Mouse (Mus musculus) cortical plate, adult 2 months (tissue): Measurements from ENCODE around the gene Mlxipl. TPM values are rescaled to one million over a fixed set of nuclear protein-coding genes. Genes with fewer than 3 reads are reported as not detected.

Experiments
- H3K27ac ChIP-seq: fragments of 200-500 bp; 2 replicates; pipeline ENCODE4 v1.5.1; 2012; ENCODE audit warnings: low read length, control low read depth, inconsistent platforms; ENCODE audit not compliant: insufficient read depth
- H3K4me1 ChIP-seq: fragments of 200-500 bp; 2 replicates; pipeline ENCODE4 v1.6.1; 2011; ENCODE audit warnings: low read length; ENCODE audit not compliant: control insufficient read depth, insufficient read depth
- H3K4me3 ChIP-seq: fragments of 200-500 bp; 2 replicates; pipeline ENCODE4 v1.5.1; 2011; ENCODE audit warnings: mild to moderate bottlenecking, low read length, control low read depth; ENCODE audit not compliant: insufficient read depth
- CTCF ChIP-seq: fragments of 200-500 bp; IDR thresholded peaks from 2 replicates; pipeline ENCODE4 v1.5.1; 2011; ENCODE audit warnings: mild to moderate bottlenecking, control low read depth, low read length; ENCODE audit not compliant: insufficient read depth; ENCODE audit errors: extremely low read depth
- POLR2A ChIP-seq: fragments of 200-500 bp; IDR thresholded peaks from 2 replicates; pipeline ENCODE4 v1.6.1; 2011; ENCODE audit warnings: mild to moderate bottlenecking, low read length, control low read depth; ENCODE audit not compliant: insufficient read depth; ENCODE audit errors: extremely low read depth
- polyA plus RNA-seq: library from polyadenylated mRNA; depleted of rRNA; stranded (reverse); fragments of >200 nt; gene quantifications from 2 replicates; pipeline ENCODE4 v1.2.3, GENCODE M21; 2012

Gene Mlxipl
- polyA plus RNA-seq, 1 experiment = 4.2 TPM

- H3K4me3 ChIP-seq = no peak overlapping the region
- TF ChIP-seq CTCF (no peak), POLR2A (no peak)
- no peak overlapping the region for H3K27ac ChIP-seq
- H3K4me1 ChIP-seq = peaks cover 5% of the 10 kb centered on the region; the same call in 1 of the 2 replicates
Observed at GRCm38 (mm10) chr5:135166909-135167308, 77.2 kb downstream of the Mlxipl start.

- no peak overlapping the region for H3K27ac ChIP-seq
Observed at GRCm38 (mm10) chr5:135167469-135167868, 77.8 kb downstream of the Mlxipl start.

DNA sequence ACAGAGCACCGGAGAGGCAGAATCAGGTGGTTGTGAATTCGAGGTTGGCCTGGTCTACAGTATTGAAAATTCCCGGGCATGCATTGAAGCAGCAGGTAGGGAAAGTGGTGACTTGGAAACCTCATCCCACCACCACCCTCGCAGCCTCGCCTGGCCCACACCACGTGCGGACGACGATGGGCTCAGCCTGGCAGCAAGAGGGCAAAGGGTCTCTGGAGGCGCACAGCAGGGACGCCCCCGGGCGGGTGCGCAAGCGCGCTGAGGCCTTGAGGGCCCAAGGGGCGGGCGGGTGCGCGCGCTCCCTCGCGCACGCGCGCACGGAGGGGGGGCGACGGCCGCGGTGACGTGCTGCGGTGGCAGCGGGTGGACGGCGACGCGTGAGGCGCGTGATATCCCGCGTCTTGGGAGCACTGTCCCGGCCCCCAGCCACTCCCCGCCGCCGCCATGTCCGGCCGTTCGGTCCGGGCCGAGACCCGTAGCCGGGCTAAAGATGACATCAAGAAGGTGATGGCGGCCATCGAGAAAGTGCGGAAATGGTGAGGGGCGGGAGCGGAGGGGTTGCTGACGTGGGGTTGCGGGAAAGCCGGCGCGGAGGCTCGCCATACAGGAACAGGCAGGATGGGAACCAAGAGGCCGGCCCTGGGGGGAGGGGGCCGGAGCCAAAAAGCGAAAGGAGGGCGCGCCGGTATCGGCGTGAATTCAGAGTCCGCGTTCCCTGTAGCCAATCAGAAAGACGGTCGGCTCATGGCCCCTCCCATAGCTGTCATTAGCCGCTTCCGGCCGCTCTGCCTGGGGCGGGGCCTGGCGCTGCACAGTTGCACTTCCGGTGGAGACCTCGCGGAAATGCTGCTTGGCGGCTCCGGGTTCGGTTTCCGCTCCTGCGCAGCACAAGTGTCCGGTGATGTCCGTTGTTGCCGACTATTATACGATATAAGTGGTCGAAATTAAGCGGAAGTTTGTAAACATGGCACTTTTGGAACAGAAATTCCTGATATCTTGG, 78.7 kb downstream of the Mlxipl start, which contains the start of gene Bcl7b:
TSS of gene Bcl7b (plus strand) at position 221 of the 1,000 bp plus-strand sequence.
- H3K27ac ChIP-seq = peak within 1 kb of the TSS; percentile 98
- TF ChIP-seq CTCF (no peak), POLR2A (peak; percentile 69)
- peaks cover 5% of the 10 kb centered on the region; the same call in 1 of the 2 replicates for H3K4me1 ChIP-seq
- H3K4me3 ChIP-seq = peak within 1 kb of the TSS; percentile 58

More at GRCm38 (mm10) chr5:135167469-135167868, 77.8 kb downstream of the Mlxipl start:
- TF ChIP-seq CTCF (no peak), POLR2A (no peak)
- peaks cover 5% of the 10 kb centered on the region; the same call in 1 of the 2 replicates for H3K4me1 ChIP-seq
- no peak overlapping the region; the same call in 1 of the 2 replicates for H3K4me3 ChIP-seq

DNA sequence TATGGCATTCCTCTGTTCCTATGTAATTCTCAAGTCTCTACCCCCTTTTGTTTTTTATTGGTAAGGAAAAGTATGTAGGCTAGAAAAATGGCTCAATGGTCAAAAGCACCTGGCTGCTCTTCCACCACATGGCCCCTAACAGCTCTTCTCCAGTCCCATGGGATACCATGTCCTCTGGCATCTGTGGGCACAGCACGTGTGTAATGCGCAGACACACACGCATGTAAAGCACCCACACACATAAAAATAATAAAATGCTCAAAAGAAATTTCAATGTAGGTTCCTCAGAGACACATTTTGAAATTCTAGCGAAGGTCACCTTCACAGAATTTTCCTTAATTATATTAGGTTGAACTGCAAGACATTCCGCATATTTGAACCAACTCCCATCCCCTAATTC, 79.8 kb downstream of the Mlxipl start:
- Histone ChIP-seq H3K27ac (no peak overlapping the region), H3K4me1 (peaks cover 5% of the 10 kb centered on the region; the same call in 1 of the 2 replicates), H3K4me3 (peak overlapping the region; percentile 58)
- TF ChIP-seq CTCF = no peak
- no peak for TF ChIP-seq POLR2A

- Histone ChIP-seq H3K27ac (no peak overlapping the region), H3K4me3 (no peak overlapping the region), H3K4me1 (peaks cover 8% of the 10 kb centered on the region)
- TF ChIP-seq POLR2A (no peak), CTCF (no peak)
Observed at GRCm38 (mm10) chr5:135171688-135172220, 82.1 kb downstream of the Mlxipl start.

DNA sequence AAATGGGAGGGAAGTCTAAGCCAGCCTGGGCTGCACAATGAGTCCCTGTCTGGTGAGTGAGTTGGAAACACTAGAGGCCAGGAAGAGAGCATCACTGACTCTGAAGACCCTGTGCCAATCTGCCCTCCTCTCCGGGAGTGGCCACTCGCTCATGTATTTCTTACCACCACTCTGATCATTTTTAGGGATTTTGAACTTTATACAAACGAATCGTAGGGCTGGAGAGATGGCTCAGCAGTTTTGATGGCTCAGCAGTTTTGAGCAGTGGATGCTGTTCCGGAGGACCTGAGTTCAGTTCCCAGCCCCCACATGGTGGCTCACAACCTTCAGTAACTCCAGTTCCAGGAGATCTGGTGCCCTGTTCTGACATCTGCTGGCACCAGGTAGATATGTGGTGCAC, 83.3 kb downstream of the Mlxipl start:
- Histone ChIP-seq H3K4me3 (no peak overlapping the region), H3K4me1 (peaks cover 8% of the 10 kb centered on the region), H3K27ac (no peak overlapping the region)
- TF ChIP-seq CTCF = no peak
- no peak for TF ChIP-seq POLR2A

DNA sequence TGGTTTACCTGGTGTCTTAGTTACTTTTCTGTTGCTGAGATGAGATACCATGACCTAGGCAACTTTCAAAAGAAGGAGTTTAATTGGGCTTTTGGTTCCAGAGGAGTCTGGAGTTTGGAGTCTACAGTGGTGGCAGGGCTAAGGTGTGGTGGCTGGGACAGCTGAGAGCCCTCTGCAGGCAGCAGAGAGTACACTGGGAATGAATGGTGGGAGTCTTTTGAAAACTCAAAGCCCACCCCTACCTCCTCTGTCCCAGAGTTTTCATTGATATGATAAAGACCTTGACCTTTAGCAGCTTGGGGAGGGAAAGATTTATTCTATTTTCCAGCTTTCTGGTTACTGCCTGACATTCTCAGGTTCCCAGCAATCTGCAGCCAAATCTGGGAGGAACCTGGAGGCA, 85.4 kb downstream of the Mlxipl start:
- peaks cover 5% of the 10 kb centered on the region for H3K4me1 ChIP-seq
- H3K4me3 ChIP-seq = no peak overlapping the region
- no peak for TF ChIP-seq POLR2A
- TF ChIP-seq CTCF = no peak
- no peak overlapping the region for H3K27ac ChIP-seq

- H3K27ac ChIP-seq = peak overlapping the region; percentile 51
- TF ChIP-seq POLR2A = no peak
- no peak for TF ChIP-seq CTCF
Observed at GRCm38 (mm10) chr5:135178523-135178922, 88.8 kb downstream of the Mlxipl start.

GRCm38 (mm10) chr5:135178996-135179395, 89.3 kb downstream of the Mlxipl start:
- Histone ChIP-seq H3K4me1 (peaks cover 5% of the 10 kb centered on the region), H3K27ac (peak overlapping the region; percentile 51), H3K4me3 (no peak overlapping the region)
- no peak for TF ChIP-seq POLR2A
- no peak for TF ChIP-seq CTCF

More at GRCm38 (mm10) chr5:135178523-135178922, 88.8 kb downstream of the Mlxipl start:
- Histone ChIP-seq H3K4me1 (peaks cover 5% of the 10 kb centered on the region), H3K4me3 (no peak overlapping the region)
